Mouse (Mus musculus) cerebellum, adult 11 months (tissue): ENCODE measurements around the gene Pnmal2.
"Not testable (repeated sequence)": the region's sequence is repeated elsewhere in the genome, so short reads cannot be mapped to it uniquely, and the experiment has no call there.

Source experiments
- DNase-seq: peaks from one replicate; pipeline ENCODE4 v3.0.0; 2022

Gene Pnmal2

DNA sequence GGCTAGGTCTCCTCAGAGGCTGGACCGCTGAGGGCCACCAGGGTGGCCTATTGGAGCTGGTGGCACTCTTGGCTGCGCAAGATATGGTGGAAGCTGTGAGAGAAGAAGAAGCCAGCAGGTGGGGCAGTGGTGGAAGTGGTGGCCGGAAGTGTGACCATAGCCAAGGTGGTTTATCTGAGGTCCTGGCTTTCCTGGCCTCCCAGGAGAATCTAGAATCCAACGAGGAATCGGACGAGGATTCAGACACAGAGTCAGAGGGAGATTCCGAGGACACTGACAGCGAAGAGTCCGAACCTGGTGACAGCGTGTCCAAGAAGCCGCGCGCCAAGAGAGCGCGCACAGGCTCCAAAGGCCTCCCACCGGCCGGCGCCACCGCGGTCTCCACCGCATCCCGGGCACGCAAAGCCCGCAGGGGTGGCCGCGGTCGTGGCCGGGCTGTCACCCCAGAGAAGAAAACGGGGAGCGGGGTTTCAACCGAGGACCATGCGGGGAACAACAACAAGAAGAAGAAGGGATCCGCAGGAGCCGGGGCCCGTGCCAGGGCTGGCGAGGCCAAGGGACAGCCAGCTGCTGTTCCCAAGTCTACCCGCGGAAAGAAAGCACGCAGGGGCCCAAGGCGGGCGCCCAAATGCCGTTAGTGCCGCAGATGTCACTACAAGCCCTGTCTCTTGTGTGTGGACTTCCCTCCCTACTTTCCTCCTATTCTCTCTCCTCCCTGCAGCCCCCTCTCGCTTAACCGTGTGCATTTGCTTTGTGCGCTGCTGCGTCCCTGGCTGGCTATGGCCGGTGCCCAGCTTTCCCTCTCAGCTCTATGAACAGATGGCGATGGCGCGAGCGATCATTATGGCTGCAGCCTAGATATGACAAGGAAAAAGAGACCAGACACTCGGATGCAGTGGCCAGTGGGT lies 2.2 kb downstream of the Pnmal2 start:
- peak; percentile 71 for DNase-seq

DNA sequence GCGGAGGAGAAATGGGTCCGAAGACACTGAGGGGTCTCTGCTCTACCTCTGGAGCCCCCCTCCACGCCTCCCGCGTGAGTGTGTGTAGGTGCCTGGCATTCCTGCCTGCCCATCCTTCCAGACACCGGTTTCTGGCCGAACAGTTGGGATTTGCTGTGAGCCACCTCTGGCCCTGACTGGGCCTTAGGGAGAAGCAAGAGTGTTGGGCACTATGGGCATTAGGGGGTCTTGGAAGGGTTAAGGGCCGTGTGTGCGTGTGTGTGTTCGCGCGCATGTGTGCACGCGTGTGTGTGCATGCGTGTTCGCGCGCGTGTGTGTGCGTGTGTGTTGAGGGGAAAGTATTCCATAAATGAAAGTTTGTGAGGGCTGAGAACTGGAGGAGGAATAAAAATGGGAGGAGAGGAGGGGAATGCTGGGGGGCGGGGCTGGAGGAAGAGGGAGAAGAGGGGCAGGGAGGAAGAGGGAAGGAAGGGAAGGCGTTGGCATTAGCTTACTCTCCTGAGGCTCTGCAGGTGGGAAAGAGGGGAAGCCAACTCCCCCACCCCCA lies 2.9 kb downstream of the Pnmal2 start:
- DNase-seq: no peak

DNA sequence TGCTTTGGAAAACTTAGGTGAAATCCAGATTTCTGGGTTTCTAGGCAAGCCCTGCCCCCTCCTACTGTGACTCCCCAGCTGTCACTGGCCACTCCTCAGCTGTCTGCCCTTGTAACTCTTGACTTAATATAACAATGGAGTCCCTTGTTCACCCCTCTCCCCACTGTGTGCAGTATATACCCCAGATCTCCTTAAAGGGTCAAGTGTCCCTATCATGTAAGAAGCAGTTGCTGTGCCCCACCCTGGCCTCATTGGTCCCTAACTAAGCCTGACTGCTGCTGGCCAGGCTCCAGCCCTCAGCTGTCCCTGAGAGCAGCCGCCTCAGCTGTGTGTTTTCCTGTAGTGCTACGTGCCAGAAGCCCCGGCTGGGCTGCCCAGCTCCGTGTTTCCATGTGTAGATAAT lies 3.5 kb downstream of the Pnmal2 start:
- peak; percentile 54 for DNase-seq

DNA sequence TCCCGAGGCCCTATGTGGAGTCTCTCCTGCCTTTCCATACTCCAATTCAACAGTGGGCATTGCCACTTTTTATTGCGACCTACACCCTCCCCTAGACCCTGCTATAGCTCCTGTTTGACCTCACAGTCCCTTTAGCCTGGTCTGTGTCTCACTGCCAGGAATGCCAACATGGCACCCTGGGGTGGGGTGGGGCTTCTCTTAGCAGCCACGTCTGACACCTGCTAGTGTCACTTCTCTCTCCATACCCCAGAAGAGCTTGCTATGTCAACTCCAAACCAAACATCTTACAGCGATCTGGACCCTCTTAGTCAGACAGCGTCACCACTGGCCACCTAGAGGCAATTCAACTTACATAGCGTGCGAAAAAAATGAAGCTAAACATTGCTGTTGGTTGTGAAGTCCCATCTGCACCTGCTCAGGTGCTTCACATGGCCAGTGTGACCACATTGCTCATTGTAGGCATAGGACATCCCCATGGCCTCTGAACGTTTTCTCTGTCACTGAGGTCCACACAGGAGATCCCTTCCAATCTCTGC lies 4.5 kb downstream of the Pnmal2 start:
- DNase-seq: no peak

DNA sequence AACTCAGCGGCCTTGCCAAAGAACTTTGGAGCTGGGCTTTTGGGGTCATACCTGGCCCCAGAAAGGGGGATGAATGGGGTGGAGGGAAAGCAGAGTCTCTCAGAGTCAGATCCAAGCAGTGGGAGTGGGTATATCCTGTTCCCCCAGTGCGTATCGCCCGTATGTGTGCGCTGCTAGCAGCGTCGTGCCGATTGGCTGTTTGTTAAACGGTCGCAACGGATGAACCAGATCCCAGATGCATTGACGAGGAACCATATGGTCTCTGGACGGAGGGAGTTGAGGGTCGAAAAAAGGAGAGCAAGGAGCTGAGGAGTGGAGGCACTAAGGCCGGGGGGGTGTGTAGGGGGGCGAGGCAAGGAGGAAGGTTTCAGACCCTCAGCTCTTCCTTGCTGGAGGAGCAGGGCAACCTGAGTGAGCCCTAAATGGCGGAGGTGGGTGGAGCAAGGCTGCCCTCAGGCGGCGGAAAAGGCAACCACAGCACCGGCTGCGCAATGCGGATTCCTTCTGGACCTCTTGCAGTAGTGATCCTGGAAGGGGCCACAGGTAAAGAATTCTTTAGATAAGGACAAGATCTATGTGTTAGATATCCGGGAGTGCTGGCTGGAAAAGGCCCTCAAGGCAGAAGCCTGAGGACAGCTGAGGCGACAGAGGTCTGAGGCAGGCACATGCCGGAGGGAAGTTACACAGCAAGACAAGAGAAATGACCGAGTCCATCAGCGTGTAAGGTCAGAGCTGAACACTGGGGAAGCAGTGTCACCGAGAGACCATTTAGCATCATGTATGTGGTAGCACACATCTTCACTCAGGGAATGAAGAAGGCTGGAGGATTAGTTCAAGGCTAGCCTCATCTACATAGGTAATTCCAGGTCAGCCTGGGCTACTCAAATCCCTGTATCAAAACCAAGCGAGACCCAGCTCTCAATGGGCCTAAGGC lies 5.7 kb downstream of the Pnmal2 start:
- DNase-seq: peak; percentile 85

DNA sequence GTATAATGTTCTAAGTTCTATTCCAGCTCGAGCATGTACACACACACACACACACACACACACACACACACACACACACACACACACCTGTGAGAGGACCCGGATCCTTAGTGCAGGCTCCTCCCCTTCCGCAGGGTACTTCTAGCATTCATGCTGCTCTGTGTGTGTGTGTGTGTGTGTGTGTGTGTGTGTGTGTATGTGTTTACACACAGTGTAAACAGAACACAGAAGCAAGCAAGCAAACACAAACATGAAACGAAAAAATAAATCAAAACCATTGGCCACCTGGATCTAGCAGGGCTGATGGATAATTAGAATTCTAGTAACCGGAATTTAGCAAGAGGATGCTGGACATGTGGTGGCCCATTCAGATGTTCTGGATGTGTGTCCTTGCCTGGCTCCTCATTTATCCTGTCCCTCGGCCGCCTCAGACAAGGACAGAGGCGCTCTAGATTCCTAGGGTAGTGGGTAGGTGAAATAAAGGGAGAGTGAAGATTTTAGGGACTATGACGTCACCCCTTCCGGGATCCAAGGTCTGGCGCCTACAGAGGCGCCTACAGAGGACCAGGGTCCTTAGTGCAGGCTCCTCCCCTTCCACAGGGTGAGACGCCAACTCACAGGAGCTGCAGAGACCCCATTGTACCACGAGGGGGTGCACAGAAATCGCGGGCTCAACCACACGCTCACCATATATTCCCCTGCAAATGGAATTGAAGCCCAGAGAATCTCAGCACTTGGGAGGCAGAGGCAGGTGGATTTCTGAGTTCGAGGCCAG lies 6.6 kb downstream of the Pnmal2 start:
- DNase-seq: peak; percentile 81

DNA sequence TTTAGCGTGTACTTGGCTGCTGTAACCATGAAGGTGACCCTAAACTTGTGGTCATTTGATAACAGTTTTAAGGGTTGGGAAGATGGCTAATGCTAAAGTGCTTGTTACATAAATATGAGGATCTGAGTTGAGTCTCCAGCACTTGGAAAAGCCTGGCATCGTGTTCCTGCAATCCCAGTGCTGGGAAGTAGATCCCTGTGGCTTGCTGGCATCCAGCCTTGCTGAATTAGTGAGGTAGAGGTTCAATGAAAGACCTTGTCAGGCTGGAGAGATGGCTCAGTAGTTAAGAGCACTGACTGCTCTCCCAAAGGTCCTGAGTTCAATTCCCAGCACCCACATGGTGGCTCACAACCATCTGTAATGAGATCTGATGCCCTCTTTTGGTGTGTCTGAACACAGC lies 9.3 kb downstream of the Pnmal2 start:
- DNase-seq: not testable (repeated sequence)

DNA sequence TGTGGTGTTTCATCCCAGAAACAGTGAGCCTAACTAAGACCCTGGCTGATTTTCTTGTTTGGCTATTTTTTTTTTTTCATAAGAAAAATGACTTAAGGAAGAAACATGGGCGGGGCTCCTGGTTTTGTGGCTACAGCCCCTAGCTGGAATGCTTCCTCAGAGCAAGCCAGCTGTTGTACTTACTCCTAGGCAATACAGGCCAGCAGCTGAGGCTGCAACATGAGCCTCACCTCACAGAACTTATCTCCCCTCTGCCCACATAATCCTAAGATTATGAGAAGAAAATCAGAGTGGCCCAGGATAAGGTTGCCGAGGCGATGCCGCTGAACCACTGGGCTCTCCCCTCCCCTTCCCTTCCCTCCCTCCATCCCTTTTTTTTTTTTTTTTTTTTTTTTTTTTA lies 11.2 kb downstream of the Pnmal2 start:
- no peak for DNase-seq

DNA sequence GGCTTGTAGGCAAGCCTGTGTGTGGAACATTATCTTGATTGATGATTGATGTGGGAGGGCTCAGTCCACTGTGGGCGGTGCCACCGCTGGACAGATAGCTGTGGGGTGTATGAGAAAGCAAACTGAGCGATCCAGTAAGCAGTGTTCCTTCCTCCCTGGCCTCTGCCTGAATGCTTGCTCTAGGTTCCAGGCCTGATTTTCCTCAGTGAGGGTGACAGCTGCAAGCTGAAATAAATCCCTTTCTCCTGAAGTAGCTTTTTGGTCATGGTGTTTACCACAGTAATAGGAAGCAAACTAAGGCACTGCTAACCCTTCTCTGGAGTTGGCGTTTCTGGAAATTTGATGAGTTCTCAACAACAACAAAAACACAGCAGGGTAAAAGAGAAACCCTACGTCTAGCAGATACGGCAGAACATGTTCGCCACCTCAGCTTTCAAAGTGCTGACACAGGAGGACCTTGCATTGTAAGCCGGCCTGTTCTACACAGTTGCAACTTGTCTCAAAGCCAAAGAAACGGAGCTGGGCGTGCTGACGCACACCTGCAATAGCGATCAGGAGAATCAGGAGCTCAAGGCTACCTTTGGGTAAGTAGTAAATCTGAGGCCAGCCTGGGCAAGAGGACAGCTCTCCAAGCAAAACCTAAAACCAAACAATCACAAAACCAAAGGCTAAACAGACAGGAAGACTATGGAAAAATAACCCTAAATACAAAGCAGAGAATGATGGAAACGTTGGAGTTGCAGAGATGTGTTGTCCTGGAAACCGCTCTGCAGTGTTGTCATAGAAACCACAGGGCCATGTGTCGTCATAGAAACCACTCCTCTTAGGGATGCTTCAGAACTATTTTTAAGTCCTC lies 12.2 kb downstream of the Pnmal2 start:
- DNase-seq: no peak

DNA sequence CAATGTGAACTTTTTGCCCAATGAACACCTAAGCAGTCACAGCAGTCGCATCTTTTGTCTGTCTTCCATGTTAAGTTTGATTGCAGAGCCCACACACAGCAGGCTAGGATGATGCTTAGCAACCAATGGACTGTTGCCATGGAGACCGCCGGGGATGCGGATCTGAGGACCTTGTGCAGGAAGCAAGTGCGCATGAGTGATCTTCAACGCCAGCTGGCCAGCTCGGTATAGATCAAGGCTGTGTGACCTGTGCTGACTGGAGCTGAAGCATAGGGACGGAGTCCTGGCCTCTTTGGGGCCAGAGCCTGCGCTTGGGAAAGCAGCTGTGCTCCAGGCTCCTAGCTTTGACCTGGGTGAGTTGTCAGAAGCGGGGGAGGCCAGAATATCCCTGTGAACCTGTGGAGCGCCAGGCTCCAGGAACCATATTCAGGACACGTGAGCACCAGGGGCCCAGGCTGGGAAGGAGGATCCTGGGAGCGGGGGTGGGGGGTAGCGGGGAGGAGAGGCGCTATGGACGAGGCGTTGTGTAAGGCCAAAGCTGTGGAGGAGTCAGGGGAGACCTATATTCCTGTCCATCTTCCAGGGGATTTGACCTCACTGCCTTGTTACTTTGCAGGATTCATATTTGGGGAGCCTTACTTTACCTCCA lies 15.2 kb downstream of the Pnmal2 start, which contains the start of gene Pnmal1:
Pnmal1 (plus strand) TSS at position 141 of the 649 bp plus-strand sequence.
- DNase-seq: peak; percentile 84

DNA sequence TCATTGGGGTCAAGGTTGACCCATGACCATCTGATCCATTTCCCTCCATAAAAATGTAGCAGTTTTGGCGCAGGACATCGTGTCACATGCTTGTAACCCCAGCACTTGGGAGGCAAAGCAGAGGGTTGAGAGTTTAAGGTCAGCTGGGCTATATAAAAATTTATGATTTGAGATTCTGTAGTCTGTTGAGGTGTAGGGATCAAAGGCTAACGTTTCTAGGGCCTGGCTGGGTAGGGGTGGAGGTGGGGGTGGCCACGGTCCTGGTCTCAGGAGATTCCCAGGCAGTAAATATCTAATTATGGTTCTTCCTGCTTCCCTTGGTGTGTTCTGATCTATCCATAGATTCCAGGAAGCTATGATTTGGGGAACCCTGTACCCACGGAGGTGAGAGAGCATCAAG lies 17.2 kb downstream of the Pnmal2 start:
- DNase-seq: no peak

DNA sequence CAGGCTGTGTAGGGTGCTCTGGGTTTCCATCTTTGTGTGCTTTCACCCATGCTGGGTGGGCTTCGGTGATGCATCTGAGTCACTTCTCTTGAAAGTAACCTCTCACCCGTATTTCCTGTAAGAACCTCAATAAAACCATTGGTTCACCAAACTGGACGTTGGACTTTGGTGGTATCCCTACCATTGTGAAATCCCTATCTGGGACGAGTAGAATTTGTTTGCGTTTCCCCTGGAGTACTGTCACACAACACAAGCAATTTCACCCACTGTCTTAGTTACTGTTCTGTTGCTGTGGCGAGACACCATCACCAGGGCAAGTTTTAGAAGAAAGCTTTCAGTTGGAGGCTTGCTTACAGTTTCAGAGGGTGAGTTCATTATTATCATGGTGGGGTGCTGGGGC lies 23.9 kb downstream of the Pnmal2 start:
- no peak for DNase-seq

DNA sequence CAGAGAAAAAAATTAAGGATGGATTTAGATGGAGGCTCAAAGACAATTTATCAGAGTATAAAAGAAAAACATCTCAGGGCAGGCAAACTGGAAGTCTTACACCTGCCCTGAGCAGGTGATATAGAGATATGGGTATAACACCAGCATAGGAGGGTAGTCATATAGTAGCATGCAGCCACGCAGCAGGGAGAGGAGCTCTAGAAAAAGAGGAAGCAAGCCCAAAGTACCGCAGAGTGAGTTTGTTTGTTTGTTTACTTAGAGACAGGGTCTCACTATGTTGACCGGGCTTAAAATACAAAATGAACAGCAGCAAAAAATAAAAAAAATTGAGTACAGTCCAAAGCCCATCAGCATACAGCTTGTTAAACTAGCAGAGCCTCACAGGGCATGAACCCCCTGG lies 26.7 kb downstream of the Pnmal2 start:
- DNase-seq: no peak

DNA sequence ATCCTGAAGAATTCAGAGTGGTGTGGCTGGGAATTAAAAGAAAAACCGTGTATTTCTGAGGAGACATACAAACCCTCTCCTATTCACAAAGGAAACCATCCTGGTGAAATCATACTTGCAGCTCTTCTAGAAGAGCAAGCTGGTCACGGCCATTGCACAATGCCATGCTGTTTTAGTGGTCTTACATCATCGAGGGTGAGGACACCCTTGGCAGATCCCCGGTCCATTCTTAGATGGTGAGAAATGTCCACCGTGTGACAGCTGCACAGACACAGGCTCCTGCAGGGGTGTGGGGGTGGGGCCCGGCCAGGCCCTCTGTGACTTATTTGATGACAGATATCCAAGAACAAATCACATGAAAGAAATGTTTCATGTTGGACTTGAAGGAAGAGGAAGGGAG lies 29.5 kb downstream of the Pnmal2 start:
- DNase-seq: no peak

DNA sequence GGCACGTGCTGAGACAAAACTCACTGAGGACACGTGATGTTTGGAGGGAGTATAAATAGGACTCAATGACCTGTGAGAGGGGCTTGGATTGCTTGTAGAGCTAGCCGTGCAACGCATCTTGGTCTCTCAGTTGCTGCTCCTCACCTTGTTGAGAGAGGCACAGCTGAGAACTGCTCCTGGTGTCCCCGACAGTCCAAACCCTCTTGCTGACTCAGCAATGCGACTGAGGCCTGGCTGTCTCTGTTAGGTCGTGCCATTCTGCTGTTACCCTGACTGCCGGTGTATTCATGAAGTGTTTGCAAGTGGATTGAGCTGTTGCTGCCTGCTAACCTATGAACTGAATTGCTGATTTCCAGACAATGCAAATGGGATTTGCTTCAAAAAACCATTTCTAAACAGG lies 31.8 kb downstream of the Pnmal2 start:
- DNase-seq: no peak

DNA sequence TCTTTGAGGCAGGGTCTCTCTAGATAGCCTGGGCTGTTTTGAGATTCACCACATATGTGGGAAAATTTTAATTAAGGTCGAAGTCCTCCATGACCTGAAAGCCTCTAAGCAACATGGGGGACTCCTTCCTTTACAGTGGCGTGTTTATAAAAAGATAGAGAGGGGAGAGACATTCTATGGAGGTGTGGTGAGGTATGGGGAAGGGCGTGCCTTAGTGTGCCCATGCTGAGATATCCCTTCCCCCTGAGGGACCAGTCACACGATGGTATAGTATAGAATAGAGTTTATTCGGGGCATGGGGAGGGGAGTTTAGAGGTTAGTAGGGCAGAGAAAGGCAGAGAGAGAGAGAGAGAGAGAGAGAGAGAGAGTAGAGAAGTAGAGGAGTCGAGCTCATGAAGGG lies 33.7 kb downstream of the Pnmal2 start:
- DNase-seq: no peak

DNA sequence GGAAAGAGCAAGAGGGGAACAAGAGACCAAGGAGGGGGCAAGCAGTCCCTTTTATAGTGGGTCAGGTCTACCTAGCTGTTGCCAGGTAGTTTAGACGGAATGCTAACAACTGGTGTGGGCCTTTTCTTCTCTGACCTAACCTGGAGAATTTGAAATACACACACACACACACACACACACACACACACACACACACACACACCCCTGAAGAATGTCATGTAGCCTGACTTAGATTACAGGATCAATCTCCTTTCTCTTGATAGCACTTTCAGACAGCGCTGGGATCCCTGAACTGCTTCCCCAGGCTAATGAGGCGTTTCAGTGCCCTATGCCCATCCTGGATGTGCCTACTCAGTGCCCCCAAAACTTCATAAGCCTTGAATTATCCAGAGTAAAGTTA lies 34.1 kb downstream of the Pnmal2 start:
- DNase-seq: no peak

DNA sequence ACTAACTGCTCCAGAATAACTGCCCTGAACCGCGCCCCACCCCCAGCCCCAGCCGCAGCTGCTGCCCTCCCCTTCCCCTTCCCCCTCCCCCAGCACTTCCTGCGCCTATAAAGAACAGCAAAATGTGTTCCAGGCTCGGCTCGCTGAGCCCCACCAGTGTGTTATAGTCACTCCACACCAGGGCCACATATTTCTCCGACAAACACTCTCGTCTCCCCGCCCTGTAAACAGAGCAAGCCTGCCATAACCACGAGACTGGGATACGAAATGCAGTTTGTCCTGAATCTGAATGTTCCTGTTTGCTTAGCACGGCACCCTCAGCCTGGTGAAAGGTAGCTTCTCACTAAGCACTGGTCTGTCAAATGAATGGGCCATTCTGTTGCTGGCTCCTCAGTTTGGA lies 35.9 kb downstream of the Pnmal2 start:
- no peak for DNase-seq

DNA sequence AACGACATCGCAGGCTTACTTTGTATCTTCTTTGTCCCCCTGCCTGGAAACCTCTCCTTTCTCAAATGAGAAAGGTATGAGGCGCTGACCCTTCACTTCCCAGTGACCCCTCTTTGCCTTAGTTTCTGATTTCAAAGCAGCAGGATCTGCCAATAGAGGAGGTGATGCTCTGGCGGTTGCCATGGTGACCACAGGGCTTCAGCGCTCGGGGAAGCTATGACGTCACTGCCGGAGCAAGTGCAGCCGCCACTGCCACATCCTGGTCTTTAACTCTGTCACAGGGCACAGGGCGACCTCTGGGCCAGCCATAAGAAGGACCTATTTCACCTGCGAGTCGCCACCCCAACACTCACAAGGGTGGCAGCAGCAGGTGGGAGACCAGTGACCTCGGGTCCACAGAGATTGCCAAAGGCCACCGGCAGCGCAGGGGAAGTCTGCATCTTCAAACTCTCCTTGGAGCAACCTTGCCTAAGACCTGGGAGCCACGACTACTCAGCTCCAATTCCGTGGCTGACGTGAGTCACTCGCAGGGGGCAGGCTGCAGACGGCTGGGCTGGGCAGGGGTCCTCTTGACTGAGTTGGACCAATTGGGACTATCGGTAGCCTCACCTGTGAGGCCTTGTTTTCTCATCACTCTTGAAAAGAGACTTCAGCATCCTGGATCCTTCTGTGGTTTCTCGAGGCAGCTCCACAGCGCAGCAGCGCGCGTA lies 38.5 kb downstream of the Pnmal2 start, which contains the start of gene Gm42372:
Gm42372 (plus strand) TSS at position 228 of the 710 bp plus-strand sequence.
- DNase-seq: peak; percentile 82

DNA sequence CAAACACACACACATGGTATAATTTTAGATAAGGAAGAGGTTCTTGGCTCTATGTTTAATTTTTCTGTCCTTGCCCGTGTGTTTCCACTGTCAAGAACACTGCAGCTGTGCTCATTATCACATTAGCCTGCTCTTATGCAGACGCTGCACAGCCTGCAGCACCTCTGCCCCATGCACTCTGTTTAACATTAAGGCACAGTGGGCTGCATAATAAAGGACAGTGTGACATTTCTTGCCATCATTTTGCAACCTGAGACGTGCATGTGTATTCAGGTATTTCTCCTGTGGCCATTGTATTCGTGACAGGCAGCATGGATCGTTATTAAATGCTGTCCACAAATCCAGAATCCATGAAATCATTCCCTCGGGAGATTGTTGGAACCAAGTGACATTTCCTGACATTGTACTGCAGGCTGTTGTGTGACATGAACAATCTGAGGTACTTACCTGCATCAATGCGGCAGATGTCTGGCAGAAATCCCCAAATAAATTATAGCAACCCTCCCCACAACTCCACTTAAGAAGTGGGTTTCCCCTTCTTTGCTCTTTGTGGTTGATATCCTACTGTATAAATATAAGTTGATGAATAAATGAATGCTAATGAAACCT lies 43.2 kb downstream of the Pnmal2 start:
- no peak for DNase-seq
